Mouse (Mus musculus): ENCODE measurements at regions not wholly inside any gene's neighbourhood (a gene's known extent, or its start where the extent isn't known, plus 50 kb on each side); places are given as distances from the start of the nearest gene placed in this dataset.

DNA sequence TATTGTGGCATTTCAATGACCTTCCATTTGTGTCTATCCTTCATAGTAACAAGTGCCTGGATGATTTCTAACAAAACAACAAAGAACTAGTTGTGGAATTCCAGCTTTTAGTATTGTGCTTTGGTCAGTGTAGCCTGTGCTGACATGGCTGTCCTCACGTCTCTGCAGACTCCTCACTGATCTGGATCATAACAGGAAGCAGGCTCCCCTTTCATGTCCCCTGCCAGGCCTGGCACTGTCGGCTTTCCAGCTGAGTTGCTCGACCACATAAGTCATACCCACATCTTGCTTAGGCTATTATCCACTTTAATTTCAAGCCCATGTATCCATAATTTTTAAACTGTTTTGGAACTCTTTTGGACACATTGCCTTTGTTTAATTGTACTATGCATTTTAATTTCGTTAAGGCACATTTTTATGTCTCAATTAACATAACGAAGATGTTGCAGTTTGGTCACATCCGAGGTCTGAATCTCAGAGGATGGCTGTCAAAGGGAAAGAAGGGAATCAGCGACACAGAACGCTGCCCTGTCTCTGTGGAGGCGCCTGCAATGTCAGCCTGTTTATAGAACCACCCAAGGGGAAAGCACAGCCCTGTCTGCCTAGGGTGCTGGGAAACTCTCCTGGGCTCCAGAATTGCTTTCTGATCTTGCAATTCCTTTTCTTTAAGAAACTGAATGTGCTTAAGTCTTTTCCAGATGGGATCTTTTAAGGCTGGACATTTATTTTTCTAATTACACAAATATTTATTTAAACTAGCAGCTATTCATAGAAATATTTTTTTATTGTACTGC lies 215.5 kb upstream of the Ndst3 start:
- intact Hi-C loops (cut with DNase I), result no loop called here
- no peak for DNase-seq (ENCODE audit: low spot score)

DNA sequence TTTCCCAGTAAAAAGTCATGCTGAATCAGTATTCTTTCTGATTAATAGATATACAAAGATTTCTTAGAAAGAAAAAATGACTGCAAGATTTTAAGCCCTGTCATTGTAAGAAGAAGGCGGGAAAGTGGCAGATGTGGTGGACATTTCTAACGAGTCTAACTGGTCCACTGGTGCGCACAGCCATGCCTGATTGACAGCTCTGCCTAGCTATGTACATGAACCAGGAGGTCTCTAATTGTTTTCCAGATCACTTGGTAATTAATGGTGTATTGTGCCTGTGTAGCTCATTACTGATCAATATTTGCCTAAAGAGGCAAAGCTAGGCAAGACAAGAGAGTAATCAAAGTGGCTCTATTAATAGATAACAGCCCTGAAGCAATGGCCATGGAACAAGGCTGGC lies 227.5 kb upstream of the Ndst3 start:
- no peak for DNase-seq (ENCODE audit: low spot score)
- intact Hi-C loops (cut with DNase I), result no loop called here

DNA sequence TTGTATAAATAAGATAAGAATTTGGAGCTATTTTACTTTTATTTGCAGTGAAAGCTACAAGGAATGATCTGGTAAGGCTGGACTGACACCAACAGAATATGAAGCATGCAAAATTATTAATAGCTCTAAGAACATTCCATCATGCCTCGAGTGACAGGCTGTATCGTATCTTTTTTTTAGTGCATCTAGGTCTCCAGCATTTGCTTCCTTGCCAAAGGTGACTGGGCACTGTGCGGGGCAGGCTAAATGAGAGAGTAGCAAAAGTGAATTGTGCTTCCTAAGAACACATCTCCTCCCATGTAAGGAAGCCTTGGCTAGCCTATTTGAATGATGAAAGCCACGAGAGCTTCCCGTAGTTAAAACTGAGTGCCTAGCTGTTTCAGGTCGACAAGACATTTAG lies 261.5 kb upstream of the Ndst3 start:
- DNase-seq (ENCODE audit: low spot score), result no peak
- intact Hi-C loops (cut with DNase I), result no loop called here

DNA sequence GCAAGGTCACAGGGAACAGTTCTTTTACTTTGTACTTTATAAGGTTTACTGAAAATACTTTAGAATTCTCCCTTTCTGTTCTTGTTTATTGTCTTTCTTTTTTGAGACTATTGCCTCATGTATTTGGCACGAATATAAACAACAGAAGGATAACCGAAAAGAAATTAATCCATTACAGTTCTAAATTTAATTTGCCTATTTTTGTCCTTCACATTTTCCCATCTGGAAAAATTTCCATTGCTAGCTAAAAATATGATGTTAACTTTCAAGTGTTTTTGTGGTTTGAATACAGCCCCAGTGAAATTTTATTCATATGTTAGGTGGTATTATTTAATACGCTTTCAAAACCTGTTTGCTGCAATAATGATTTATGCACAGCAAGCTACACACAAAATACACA lies 276.7 kb upstream of the Ndst3 start:
- no peak for DNase-seq (ENCODE audit: low spot score)
- intact Hi-C loops (cut with DNase I), result no loop called here

DNA sequence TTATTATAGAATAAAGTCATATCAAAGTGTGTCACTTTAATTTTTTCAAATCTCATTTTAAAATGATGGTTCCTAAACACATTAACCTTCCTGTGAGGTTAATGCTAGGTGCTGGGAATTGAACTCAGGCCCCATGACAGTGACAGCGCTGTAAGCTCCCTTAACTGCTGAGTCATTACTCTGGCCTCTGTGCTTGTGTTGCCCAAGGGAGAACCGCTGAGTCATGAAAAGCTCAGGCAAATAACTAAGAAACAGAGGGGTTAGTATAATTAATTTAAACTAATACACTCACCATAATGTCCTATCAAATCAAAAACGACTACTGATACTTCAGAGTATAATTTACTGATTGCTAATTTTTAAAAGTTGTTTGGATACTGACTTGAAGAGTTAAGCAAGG lies 281.7 kb upstream of the Ndst3 start:
- DNase-seq (ENCODE audit: low spot score), result no peak
- intact Hi-C loops (cut with DNase I), result no loop called here

DNA sequence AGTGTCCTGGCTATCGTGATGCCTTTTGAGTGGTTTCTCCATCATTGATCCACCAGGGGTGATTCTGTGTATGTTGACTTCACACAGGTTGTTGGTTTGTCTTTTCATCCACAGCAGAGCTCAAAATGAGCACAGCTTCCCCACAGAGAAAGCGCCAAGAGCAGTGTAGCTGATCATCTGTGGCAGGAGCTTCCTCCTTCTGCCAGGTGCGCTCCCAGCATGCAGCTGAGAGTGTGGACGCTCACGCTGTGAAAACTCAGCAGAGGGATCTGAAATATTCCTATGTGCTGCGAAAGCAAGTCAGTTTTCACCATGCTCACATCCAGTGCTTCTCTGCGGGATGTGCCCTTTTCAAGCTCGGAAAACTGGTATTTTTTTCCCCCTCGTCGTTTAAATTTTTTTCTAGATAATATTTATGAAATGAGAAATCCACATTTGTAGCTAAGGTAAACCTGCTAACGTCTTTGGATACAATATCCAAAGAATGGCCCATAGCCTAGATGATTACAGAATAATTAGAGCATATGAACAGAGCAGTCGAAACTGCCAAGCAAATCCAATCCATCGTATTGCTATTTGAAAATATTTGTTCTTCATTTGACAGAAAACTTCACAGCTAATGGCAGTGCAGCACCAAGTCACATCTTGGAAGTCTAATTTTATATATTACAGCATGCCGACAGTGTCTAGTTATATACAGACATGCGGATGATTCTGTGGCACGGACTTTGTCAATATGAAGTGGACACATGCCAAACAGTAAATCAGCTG lies 283.3 kb upstream of the Ndst3 start:
- no peak for DNase-seq (ENCODE audit: low spot score)
- intact Hi-C loops (cut with DNase I), result no loop called here

DNA sequence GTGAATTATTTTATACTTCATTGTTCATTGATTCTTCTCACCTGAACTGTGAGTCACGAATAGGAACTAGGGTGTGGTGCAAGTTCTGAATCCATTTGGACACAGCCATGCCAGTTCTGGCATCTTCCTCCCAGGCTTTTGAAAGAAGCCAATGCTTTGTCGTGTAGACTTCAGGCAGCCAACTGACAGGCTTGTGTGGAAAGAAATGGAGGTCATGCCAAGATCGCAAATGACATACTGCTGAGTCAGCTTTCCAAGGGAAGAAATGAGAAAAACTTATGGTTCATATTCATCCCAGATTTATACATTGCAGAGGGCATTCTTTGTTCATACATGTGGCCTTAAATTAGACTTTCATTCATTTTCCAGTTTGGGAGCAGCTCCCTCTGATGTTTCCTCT lies 285.8 kb upstream of the Ndst3 start:
- intact Hi-C loops (cut with DNase I), result no loop called here
- no peak for DNase-seq (ENCODE audit: low spot score)

DNA sequence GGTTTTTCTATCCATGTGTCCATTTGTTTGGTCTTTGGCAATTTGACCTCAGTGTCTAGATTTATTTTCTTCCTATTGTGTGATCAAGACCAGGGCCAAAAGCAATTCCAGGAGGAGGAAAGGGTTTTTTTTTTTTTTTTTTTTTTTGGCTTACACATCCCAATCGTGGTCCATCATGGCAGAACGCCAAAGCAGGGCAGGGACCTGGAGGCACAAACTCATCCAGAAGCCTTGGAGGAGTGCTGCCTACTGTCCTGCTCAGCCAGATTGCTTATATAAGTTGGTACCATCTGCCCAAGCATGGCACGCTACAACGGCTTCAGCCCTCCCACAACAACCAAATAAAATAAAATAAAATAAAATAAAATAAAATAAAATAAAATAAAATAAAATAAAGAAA lies 286.5 kb upstream of the Ndst3 start:
- intact Hi-C loops (cut with DNase I), result no loop called here

DNA sequence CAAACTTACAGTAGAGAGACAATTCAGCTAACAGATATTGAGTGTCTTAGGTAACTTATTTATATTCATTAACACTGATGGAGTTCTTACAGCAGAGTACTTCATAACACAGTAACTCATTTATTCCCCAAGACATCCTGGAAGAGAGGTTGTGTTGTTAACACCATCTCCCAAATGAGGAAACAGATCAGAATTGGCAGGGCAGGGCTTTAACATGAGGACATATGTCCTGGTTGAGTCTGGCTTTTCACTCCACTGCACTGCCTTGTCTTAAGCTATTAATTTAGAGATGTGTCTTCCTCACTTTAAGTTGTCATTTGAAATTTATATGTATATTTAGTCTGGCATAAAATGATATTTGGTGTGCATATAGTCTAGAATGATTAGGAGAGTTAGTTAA lies 292.4 kb upstream of the Ndst3 start:
- DNase-seq (ENCODE audit: low spot score), result no peak
- intact Hi-C loops (cut with DNase I), result no loop called here

More for the DNA sequence above, 286.5 kb upstream of the Ndst3 start:
- DNase-seq (ENCODE audit: low spot score), result no peak

DNA sequence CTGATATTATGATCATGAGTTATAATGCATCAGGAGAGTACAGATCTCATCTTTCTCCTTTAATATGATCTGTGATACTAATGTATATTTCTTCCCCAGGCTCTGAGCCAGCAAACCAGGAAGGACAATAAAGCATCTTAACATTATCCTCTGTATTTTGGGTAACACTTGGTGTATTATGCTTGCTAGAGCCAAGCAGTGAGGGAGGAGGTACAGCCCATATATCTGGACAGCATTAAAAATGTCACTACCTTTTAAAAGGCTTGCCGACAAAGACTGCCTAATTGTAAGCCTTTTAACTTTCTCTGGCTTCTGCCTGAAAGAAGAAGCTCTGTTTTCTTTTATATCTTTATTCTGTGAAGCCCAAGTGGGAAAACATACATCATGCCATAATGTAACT lies 292.9 kb upstream of the Ndst3 start:
- DNase-seq (ENCODE audit: low spot score), result no peak
- intact Hi-C loops (cut with DNase I), result no loop called here

DNA sequence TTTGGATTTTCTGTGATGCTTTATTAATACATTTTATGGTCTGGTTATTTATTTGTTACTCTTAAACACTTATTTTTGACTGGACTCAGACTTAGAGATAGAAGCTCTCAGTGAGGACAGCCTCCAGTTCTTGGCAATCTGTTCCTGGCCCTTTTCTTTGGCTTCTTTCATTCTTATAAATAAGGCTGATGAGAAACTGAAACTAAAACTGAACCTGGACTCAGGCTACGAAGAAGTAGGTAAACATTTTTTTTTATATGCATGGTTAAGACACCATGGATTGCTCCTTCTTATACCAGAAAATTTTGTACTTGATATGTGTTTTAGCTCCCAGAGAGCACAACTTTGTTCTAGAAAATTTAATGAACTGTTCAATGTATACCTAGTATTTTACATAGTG lies 293.4 kb upstream of the Ndst3 start:
- DNase-seq (ENCODE audit: low spot score), result no peak
- intact Hi-C loops (cut with DNase I), result no loop called here

DNA sequence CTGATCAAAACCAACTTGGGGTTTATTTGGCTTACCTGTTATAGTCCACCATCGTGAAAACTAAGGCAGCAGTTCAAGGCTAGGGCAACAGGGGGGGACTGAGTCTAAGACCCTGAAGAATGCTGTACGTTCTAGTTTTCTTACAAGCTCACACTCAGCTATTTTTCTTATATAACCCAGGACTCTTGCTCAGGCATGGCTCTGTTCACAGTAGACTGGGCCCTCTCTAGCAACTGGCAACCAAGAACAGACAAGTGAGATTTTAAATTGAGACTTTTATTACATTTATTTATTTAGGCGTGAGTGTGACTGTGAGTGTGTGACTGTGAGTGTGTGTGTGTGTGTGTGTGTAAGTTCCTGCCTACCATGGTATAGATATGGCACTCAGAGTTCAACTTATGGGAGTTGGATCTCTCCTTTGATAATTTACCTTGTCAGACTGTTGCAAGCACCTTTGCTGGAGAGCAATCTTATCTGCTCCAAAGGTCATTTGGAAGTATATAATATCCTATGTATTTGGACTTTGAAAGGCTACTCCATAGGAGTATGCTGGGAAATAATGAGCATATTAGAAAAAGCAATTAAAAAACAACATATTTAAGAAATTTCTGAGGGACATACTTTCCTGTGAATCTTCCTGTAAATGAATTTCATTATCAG lies 309.4 kb upstream of the Ndst3 start:
- DNase-seq (ENCODE audit: low spot score), result no peak
- intact Hi-C loops (cut with DNase I), result no loop called here

DNA sequence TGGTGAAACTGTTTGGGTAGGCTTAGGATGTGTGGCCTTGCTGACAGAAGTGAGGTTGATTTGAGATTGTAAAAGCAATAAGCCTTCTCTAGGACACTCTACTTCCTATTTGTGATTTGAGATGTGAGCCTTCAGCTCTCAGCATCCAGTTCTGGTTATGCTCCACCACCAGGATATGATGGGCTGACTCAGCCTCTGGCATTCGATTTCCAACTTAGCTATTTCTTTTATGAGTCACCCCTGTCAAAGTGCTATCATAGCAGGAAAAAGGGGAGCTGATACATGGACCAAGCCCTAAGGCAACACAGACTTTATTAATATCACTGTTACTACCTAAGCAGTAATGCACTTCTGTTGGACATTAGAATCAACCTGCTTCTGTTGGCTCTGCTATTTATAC lies 310.2 kb upstream of the Ndst3 start:
- DNase-seq (ENCODE audit: low spot score), result no peak
- intact Hi-C loops (cut with DNase I), result no loop called here

DNA sequence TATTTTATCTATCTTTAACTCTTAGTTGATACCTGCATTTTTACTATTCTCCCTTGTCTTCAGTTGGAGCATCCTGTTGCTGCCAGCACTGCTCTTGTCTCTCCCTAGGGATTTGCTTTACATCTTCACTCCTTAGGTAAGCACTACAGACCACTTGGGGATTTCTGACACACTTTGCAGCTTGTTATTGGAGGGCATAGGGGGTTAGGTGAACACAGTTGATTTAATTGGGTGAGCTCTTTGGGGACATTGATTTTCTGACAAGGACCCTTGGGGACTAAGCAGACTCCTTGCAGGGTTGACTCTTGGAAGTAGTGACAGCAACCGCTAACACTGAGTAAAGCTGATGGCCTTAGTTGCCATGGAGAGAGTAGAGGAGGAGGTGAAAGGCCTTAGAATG lies 309.0 kb upstream of the Tram1l1 start:
- intact Hi-C loops (cut with DNase I), result no loop called here

DNA sequence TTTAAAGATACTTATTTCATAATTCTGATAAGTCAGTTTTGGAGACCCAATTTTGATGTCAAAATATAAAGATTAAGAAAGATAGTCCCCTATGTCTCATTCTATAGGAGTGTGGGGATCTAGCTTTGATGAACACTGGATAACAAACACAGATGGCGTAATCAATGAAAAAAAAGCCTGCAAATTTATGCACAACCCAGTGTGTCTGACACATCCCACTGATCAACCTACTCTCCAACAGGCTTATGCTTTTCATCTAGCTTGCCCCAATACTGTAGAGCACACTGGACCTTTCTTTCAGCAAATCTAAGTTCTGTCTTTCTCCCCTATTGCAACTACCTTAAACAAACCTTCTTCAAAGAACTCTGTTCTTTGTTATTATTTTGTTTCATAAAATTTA lies 302.0 kb upstream of the Tram1l1 start:
- DNase-seq (ENCODE audit: low spot score), result no peak
- intact Hi-C loops (cut with DNase I), result no loop called here

More for the DNA sequence above, 309.0 kb upstream of the Tram1l1 start:
- no peak for DNase-seq (ENCODE audit: low spot score)

DNA sequence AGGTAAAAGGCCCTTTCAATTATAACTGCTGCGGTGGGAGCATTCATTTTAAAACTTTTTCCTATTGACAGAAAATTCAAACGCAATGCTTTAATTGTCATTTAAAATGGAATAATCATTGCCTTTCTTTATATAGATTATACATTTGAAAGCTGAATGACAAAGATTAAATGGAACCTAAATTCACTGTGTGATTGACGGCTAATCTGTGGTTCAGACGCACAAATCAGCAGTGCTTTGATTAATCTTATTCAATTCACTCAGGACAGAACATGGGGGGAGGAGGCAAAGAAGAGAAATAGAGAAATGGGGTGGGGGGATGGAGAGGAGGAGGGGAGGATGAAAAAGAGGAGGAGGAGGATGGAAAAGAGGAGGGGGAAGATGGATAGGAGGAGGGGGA lies 294.5 kb upstream of the Tram1l1 start:
- no peak for DNase-seq (ENCODE audit: low spot score)
- intact Hi-C loops (cut with DNase I), result no loop called here

DNA sequence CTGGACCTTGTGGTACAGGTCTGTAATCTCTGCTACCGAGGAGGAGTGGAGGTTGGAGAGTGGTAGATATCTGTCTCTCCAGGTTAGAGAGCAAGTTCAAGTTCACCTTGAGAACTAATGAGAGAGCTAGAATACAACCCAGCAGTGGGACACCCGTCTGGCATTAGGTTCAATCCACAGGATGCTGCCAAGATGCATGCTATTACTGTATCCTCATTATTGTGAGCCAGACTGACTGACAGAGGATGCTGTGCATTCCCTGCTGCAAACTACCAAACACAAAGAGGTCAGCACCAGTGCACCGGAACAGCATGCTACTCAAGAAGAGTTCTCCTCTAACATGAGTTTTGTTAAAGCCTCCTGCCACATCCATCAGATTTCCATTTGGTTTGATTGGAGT lies 253.6 kb upstream of the Tram1l1 start:
- DNase-seq (ENCODE audit: low spot score), result no peak
- intact Hi-C loops (cut with DNase I), result no loop called here

DNA sequence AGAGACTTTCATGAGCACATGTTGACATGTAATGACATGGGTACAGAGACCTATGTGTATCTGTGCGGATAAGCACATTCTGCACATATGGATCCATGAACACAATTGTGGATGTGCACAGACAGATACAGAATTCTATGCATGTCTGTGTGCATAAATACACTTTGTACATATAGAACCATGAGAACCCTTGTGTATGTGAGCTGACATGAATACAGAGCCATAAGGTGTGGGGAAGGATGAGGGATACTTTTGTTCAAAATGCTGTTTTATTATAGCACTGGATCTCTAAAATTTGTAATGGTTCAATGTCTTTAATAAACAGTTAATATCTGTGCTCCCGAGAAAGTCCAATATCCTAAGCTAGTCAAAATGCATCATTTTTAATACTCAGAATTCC lies 253.1 kb upstream of the Tram1l1 start:
- intact Hi-C loops (cut with DNase I), result no loop called here
- DNase-seq (ENCODE audit: low spot score), result no peak

DNA sequence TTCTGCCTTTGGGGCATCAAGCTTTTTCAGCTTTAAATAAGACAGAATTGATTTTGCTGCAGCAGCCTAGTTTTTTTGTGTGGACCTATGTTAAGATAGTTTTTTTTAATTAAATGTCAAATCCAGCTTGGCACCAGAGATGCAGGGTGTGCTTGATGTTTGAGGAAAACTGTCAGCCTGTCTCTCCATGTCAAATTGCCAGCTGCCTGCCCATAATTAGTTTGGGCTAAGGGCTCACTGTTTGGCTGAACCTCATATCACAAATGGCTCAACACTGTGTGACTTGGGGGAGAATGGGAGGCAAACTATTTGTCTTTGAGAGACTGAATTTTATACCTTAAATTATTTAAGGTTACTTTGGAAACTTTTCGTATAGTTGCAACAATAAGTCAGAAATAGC lies 252.7 kb upstream of the Tram1l1 start:
- DNase-seq (ENCODE audit: low spot score), result no peak
- intact Hi-C loops (cut with DNase I), result no loop called here

DNA sequence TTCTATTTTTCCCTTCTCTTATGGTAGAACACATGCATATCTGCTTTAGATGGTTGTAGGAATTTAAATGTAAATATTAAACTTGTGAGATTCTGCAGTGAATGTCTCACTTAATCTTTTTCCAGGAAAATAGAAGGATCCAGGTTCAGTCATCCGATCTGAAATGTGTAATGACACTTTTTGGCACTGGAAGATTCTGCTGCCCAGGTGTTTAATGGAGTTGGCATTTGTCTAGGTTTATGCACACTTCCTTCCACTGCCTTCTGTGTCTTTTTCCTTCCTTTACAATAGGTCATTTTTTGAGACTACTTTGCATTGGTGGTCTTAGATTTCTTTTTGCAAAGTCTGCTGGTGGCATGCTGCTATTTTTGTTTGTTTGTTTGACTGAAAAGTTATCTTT lies 251.5 kb upstream of the Tram1l1 start:
- intact Hi-C loops (cut with DNase I), result no loop called here
- no peak for DNase-seq (ENCODE audit: low spot score)

DNA sequence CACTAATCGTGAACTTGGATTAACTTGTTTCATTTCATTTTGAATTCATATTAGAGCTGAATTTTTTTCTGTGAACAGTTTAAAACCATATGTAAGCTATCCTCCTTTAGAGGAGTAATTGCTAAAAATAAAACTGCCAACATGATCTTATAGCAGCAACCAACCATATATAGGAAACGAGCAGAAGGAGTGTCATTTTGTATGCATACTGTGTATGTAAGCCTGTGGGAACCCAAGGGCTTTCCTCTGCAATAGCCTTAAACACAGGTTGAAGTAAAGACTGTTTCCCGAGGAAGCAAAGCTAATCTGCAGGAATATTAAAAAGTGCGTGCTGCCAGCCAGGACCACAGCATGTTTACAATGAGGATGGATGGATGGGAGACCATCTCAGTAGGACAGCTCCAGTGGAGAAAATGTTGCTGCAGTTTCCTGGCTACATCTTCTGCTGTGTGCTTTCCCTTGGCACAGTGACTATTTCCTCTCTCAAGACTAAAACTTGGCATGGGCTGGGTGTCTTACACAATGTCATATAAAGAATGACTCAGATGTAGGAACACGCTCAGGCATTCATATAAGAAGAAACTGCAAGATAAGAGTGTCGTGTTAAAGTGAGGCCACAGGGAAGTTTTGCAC lies 244.6 kb upstream of the Tram1l1 start:
- intact Hi-C loops (cut with DNase I), result no loop called here
- DNase-seq (ENCODE audit: low spot score), result no peak

Data from heart, postnatal 25 days (tissue).